Mouse (Mus musculus): ENCODE measurements at regions not wholly inside any gene's neighbourhood (a gene's known extent, or its start where the extent isn't known, plus 50 kb on each side); places are given as distances from the start of the nearest gene placed in this dataset.

- TF ChIP-seq POLR2A (IDR thresholded peaks at IDR 0.05; ENCODE audit: low read depth, low read length) = no peak
- TF ChIP-seq CTCF (conservative IDR thresholded peaks at IDR 0.05 in 1 of 2, IDR thresholded peaks at IDR 0.05 in 1 of 2; ENCODE audit: low read depth in 2 of 2, low read length in 2 of 2) = no peak
- no peak for TF ChIP-seq ELF1 (IDR thresholded peaks at IDR 0.05; ENCODE audit: low read depth, low read length)
- TF ChIP-seq EP300 (IDR thresholded peaks at IDR 0.05; ENCODE audit: low read length) = no peak
Observed at GRCm38 (mm10) chr8:39759905-39760304, 915.0 kb upstream of the Adam24 start.
